Mouse (Mus musculus): ENCODE data around the gene Rpgrip1l.

Gene Rpgrip1l

GRCm38 (mm10) chr8:91327471-91328205 is 14.6 kb upstream of the Rpgrip1l start:
- DNase-seq, result no peak

- no peak for DNase-seq
These were observed 13.9 kb upstream of the Rpgrip1l start for GRCm38 (mm10) chr8:91326946-91327345.

- DNase-seq, result no peak
These were observed 13.0 kb upstream of the Rpgrip1l start for GRCm38 (mm10) chr8:91326018-91326417.

- DNase-seq, result no peak
These were observed 11.9 kb upstream of the Rpgrip1l start for GRCm38 (mm10) chr8:91324916-91325315.

- DNase-seq, result no peak
These were observed 11.2 kb upstream of the Rpgrip1l start for GRCm38 (mm10) chr8:91324271-91324670.

- DNase-seq, result no peak
These were observed 10.4 kb upstream of the Rpgrip1l start for GRCm38 (mm10) chr8:91323511-91323910.

DNA sequence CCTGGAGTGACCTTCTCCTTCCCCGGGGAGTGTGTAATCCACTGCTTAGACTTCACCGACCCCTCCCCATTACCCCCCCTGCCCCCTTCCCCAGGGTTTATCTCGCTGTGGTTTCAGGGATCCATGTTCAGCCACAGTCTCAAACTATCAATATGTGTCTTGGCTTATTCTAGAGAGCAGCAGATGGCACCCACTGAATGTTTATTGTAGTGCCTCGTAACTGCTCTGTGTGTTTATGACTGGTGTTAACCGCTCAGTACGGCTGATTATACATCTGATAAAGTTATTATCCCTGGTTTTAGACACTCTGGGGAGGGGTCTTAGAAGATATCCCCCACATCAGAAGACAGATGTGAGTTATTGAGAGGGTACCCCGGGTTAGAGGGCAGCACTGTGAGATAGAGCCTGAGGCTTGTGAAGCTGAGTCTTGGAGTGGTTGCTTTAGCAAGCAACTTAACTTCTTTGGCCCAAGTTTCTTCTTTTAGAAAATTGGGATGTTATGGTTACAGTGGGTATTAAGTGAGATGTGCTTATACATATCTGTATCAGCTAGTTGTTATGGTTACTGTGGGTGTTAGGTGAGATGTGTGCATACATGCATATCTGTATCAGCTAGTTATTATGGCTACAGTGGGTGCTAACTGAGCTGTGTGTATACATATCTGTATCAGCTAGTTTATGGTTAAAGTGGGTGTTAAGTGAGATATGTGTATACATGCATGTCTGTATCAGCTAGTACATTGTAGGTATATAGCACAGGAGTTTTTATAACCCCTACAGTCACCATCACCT is 6.1 kb upstream of the Rpgrip1l start:
- no peak for DNase-seq

DNA sequence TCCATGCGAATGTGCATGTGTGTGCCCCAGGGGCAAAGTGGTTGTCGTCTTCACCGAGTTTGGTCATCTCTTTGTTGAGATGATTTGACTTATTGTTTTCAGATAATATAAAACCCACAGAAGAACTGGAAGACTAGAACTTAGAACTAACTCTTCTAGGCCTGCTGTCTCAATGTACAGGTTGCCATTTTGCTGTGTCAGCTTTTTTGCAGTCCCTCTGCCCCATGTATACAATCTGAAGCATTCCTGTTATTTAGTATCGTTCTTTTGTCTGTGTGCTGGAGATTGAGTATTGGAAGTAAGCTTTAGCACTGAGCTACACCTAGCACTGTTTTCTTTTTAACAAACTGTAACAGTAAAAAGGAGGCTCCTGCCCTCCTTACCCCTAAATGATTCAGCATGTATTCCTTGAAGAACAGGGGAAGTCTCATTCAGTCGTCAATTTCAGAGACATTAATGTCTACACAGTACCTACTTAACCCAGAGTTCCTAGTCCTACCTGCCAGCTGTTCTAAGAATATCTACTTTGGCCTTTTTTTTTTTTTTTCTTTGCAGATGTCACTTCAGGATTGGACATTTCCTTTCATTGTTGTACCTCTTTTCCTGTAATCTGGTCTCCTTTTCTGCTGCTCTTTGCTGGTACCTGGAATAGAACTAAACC is 4.6 kb upstream of the Rpgrip1l start:
- no peak for DNase-seq

DNA sequence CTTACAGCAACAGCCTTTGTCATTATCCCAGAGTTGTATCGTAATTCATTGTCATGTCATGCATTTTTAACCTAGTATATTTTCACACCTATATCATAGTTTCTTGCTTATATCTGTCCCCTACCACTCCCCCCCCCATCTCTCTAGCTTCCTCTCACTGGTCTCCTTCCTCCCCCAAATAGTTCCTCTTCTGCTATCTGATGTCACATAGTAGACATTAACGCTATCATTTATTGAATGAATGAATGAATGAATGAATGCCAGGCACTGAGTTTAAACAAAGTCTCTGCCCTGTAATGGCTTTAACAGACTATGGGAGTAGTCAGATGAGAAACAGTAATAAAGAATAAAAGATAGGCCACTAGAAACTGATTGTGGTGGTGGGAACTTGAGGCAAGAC is 720 bp downstream of the Rpgrip1l start:
- no peak for DNase-seq

DNA sequence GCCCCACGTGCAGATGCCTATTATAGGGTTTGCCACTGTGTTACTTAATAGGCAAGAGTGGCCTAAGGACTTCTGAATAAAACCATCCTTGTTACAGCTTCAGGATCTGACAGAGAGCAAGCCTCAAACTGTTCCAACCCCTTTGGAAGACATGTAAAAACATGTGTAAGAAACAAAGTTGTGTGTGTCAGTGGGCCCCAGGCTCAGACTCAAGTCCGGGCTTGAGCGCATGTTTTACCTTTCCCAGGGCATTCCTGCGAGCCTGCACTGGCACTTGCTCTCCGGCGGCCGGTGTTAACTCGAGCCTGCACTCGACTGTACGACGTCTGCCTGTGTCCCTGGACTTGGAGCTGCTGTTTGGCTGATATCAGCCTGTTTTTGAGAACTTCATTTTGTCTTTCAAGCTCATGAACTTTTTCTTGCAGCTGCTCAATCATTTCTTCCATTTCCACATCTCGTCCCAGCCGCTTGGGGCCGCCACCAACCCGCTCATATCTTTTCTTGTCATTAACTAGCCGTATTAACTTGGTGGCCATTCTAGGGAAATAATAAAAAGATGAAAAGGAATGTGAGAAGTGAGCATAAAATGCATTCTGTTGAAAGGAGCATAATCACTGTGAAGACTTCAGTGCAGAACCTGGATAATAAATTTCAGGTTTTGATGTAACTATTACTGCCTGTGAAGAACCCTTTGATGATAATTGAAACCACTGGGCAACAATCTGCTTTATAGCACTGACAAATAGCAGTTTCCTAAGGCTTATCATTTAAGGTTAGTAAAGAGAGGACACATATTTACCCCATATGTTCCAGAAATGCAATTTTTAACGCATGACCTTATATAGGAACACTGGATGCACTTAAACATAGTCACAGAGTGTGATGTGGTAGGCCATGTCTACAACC is 8.3 kb downstream of the Rpgrip1l start:
- DNase-seq, result no peak

- DNase-seq, result no peak
These were observed 14.4 kb downstream of the Rpgrip1l start for GRCm38 (mm10) chr8:91298672-91299071.

GRCm38 (mm10) chr8:91295786-91296185 is 17.3 kb downstream of the Rpgrip1l start:
- no peak for DNase-seq

GRCm38 (mm10) chr8:91290576-91290975 is 22.5 kb downstream of the Rpgrip1l start:
- no peak for DNase-seq

DNA sequence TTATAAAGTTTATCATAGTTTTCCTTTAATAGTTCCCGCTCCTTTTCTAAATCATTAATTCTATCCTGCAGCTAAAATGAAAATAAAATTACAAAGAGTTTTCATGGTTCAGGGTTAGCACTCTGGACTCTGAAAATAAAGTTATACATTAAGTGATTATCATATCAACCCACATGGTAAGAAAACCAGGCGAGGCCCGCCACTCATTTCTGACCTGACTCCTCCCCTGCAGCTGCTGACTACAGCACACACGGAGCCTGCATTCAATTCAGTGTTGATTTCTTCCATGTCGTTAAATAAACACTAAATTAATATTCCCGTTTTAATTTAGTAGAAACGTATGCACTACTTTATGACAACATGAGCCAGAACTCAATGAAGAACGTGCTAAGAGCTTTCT is 26.8 kb downstream of the Rpgrip1l start:
- DNase-seq, result no peak

- no peak for DNase-seq
These were observed 29.2 kb downstream of the Rpgrip1l start for GRCm38 (mm10) chr8:91283815-91284214.

DNA sequence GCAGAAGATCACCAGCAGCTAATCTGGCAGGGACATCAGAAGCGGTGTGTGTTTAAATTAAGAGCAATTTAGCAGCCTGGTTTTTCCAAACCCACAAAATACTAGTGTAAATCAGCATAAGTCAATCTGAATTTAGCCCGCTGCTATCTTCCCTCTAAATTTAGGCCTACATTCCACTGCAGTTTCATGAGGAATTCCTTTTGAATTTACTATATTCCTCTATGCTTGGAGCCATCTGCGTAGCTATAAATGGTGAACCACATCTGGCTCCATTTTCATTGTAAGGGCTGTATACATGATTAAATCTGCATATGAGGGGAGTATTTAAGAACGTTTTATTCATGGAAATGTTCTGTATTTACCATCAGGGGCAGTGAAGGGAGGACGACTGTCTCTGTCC is 30.4 kb downstream of the Rpgrip1l start:
- no peak for DNase-seq

GRCm38 (mm10) chr8:91281545-91281944 is 31.5 kb downstream of the Rpgrip1l start:
- DNase-seq, result no peak

DNA sequence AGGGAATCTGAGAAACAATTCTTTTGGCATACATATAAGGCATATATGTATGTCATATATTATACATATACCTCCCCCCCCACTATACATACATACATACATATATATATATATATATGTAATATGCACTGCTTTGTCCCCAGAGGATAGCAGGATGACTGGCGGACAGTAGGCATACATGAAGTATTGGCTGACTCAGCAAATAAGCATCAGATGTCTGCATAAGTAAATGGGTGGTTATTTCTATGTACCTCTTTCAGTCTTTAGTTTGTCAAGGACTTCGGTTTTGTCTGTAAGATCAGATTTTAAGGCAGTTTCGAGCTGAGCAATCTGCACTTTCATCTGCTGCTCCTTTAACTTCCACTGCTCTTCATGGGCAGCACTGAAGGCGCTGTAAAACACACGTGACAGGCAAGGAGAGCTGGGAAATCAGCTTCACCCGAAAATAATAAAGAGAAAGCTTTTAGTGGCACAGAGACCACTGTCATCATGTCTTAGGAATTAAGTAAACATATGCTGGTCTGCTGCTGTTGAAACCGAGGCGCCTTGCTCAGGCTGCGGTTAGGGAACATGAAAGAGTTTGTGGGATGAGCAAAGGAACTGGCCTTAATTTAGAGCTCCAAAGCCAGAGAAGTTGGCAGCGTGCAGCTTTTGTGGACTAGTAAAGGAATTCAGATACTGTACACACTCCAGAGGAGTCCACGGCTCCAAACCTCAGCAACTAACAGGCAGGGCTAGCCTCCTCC is 32.4 kb downstream of the Rpgrip1l start:
- no peak for DNase-seq

DNA sequence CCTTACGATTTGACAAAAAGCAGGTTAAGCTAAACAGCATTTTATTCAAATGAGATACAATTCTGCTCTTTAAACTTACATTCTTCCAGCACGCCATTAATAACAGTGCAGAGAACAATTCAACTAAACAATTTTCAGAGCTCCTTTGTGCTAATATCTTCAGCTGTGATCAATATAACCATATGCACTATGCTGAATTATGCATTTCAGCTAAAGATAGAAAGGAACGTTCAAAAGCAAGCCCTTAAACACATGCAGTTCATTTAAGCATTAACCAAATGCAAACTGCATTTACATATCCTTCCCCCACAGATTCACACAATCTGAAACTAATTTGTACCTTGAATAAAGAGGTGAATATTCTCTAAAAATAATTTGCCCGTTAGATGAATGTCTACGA is 35.0 kb downstream of the Rpgrip1l start:
- DNase-seq, result no peak

GRCm38 (mm10) chr8:91276337-91276736 is 36.7 kb downstream of the Rpgrip1l start:
- peak; percentile 15 to 17 for DNase-seq

DNA sequence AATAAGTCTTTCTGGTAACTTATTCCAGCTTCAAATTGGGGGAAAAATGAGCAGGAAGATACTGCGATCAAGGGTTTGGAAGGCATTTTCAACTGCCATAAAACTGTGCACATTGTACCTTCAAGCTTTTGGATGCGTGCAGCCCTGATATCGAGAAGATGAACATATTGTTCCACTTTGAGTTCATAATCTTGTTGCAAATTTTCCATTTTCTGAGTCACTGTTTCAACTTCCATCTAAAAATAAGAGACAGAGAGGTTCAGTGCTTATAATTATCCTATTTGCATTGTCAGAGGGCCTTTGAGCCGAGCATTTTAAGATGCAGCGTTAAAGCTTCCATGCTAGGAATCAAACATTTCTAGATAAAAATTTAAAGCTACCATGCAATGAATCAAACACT is 39.6 kb downstream of the Rpgrip1l start:
- no peak for DNase-seq

- no peak for DNase-seq
These were observed 43.6 kb downstream of the Rpgrip1l start for GRCm38 (mm10) chr8:91269374-91269958.
